Mouse (Mus musculus): ENCODE measurements around the gene Oxt. TPM values are rescaled to one million over a fixed set of nuclear protein-coding genes. Genes with fewer than 3 reads are reported as not detected.

The Oxt gene
- polyA plus RNA-seq, 1 experiment from 2014 or later, result not detected

DNA sequence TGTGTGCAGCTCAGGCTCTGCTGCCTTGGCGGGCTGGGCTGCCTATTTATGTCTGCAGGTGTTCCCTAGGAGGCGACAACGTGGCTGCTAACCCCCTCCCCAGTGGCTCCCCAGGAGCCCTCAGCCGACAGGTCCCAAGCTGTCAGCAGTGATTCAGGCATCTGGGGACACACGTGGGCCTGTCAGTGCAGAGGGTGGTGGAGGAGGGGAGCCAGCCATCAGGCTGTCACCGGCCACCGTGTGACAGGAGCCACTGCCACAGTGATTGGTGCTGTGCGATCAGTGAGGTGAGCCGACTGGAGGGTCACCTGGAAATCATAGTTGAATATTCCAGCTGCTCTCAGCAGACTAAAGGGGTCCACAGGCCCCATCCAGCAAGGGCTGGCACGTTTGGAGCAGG, 6.6 kb downstream of the Oxt start, which contains the start of gene Avp:
Gene Avp (minus strand): TSS at position 3 of the 400 bp plus-strand sequence.
- Histone ChIP-seq H3K4me3 (ENCODE audit: low read depth, low read length) (no peak within 1 kb of the TSS), H3K4me2 (ENCODE audit: low read depth, severe bottlenecking) (no peak within 1 kb of the TSS), H3K9me3 (ENCODE audit: control insufficient read depth, low read length) (no peaks in the 10 kb centered on the region), H3K9ac (ENCODE audit: low read length) (no peak within 1 kb of the TSS), H3K27ac (replicated peaks; ENCODE audit: low read depth, low read length) (no peak within 1 kb of the TSS), H3K27me3 (ENCODE audit: control insufficient read depth, insufficient read depth, low read length) (peaks cover 52% of the 10 kb centered on the region), H3K4me1 (ENCODE audit: control insufficient read depth, insufficient read depth, low read length) (no peaks in the 10 kb centered on the region), H3K36me3 (ENCODE audit: control insufficient read depth, insufficient read depth, low read length) (no peaks in the 10 kb centered on the region)
- ATAC-seq (ENCODE audit: insufficient number of reproducible peaks, low FRiP score, low TSS enrichment, low read depth) (no peak), DNase-seq (ENCODE audit: low spot score) (no peak)
- WGBS, result 33% methylated on average over 10 of the region's 10 CpGs

DNA sequence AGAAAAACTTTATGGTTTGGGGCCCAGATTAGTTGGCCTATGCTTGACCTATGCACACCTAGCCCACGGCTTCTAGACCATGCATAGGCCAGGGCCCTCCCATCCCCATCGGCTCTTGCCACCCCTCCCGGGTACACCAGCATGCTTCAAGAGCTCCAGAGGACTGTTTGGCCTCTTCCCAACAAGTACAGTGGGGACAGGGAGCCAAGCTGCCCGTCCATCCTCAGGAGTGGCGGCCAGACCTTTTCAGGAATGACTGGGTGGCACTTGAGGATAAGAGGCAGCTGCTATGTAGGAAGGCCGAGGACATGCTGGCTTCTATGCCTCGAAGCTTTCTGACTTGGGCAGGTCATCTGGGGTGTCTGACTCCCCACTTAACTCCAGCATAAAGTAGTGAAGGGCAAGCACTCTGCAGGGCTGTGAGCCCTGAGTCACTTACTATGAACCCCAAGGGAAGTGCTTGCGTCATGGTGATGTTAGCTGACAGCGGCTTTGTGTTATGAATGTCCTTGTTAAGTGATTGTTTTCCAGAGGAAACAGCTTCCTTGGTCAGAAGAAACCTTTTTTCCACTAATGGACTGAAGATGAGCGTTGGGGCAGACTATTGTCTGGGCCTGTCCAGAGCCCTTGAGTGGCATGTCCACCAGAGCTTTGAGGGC, 8.1 kb downstream of the Oxt start:
- WGBS, result 82% methylated on average over 10 of the region's 10 CpGs
- Histone ChIP-seq H3K27ac (replicated peaks; ENCODE audit: low read depth, low read length) (no peak overlapping the region), H3K4me1 (ENCODE audit: control insufficient read depth, insufficient read depth, low read length) (no peaks in the 10 kb centered on the region), H3K4me3 (ENCODE audit: low read depth, low read length) (no peak overlapping the region), H3K9me3 (ENCODE audit: control insufficient read depth, low read length) (no peaks in the 10 kb centered on the region), H3K4me2 (ENCODE audit: low read depth, severe bottlenecking) (no peak overlapping the region), H3K27me3 (ENCODE audit: control insufficient read depth, insufficient read depth, low read length) (peaks cover 39% of the 10 kb centered on the region), H3K9ac (ENCODE audit: low read length) (no peak overlapping the region), H3K36me3 (ENCODE audit: control insufficient read depth, insufficient read depth, low read length) (no peaks in the 10 kb centered on the region)
- DNase-seq (ENCODE audit: low spot score), result no peak
- no peak for ATAC-seq (ENCODE audit: insufficient number of reproducible peaks, low FRiP score, low TSS enrichment, low read depth)

GRCm38 (mm10) chr2:130586016-130586415, 10.0 kb downstream of the Oxt start:
- Histone ChIP-seq H3K9ac (ENCODE audit: low read length) (no peak overlapping the region), H3K4me3 (ENCODE audit: low read depth, low read length) (no peak overlapping the region), H3K36me3 (ENCODE audit: control insufficient read depth, insufficient read depth, low read length) (no peaks in the 10 kb centered on the region), H3K4me1 (ENCODE audit: control insufficient read depth, insufficient read depth, low read length) (no peaks in the 10 kb centered on the region), H3K27ac (replicated peaks; ENCODE audit: low read depth, low read length) (no peak overlapping the region), H3K4me2 (ENCODE audit: low read depth, severe bottlenecking) (no peak overlapping the region), H3K9me3 (ENCODE audit: control insufficient read depth, low read length) (no peaks in the 10 kb centered on the region), H3K27me3 (ENCODE audit: control insufficient read depth, insufficient read depth, low read length) (peaks cover 19% of the 10 kb centered on the region)
- no peak for ATAC-seq (ENCODE audit: insufficient number of reproducible peaks, low FRiP score, low TSS enrichment, low read depth)
- WGBS, result 85% methylated on average over 6 of the region's 6 CpGs
- no peak for DNase-seq (ENCODE audit: low spot score)

- Histone ChIP-seq H3K27me3 (ENCODE audit: control insufficient read depth, insufficient read depth, low read length) (no peaks in the 10 kb centered on the region), H3K4me1 (ENCODE audit: control insufficient read depth, insufficient read depth, low read length) (no peaks in the 10 kb centered on the region), H3K9ac (ENCODE audit: low read length) (no peak overlapping the region), H3K36me3 (ENCODE audit: control insufficient read depth, insufficient read depth, low read length) (peaks cover 4% of the 10 kb centered on the region; the same call in 1 of the 2 replicates), H3K9me3 (ENCODE audit: control insufficient read depth, low read length) (no peaks in the 10 kb centered on the region), H3K4me3 (ENCODE audit: low read depth, low read length) (no peak overlapping the region), H3K27ac (replicated peaks; ENCODE audit: low read depth, low read length) (no peak overlapping the region), H3K4me2 (ENCODE audit: low read depth, severe bottlenecking) (no peak overlapping the region)
- ATAC-seq (ENCODE audit: insufficient number of reproducible peaks, low FRiP score, low TSS enrichment, low read depth) (no peak), DNase-seq (ENCODE audit: low spot score) (no peak)
- WGBS, result 77% methylated on average over 2 of the region's 2 CpGs
These were observed 12.4 kb downstream of the Oxt start for GRCm38 (mm10) chr2:130588373-130588772.

DNA sequence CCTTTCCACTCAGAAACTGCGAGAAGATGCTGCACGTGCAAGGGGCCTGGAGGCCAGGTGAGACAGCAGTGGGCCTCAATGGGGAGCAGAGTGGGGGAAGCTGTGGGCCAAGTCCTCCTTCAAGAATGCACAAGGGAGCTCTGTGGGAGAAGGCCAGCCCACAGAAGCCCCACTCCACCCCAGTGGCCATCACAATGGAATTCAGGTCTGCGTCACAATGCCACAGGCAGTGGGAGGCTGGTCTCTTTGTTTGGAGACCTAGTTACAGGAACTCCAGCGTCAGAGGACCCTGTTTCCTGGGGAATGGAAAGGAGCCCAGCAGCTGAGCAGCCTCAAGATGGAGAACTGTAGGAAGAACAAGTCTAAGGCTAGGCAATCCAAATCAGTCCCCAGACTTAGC, 13.2 kb downstream of the Oxt start:
- Histone ChIP-seq H3K27ac (replicated peaks; ENCODE audit: low read depth, low read length) (no peak overlapping the region), H3K4me2 (ENCODE audit: low read depth, severe bottlenecking) (no peak overlapping the region), H3K4me1 (ENCODE audit: control insufficient read depth, insufficient read depth, low read length) (no peaks in the 10 kb centered on the region), H3K4me3 (ENCODE audit: low read depth, low read length) (no peak overlapping the region), H3K9me3 (ENCODE audit: control insufficient read depth, low read length) (no peaks in the 10 kb centered on the region), H3K36me3 (ENCODE audit: control insufficient read depth, insufficient read depth, low read length) (peaks cover 4% of the 10 kb centered on the region; the same call in 1 of the 2 replicates), H3K27me3 (ENCODE audit: control insufficient read depth, insufficient read depth, low read length) (no peaks in the 10 kb centered on the region), H3K9ac (ENCODE audit: low read length) (no peak overlapping the region)
- DNase-seq (ENCODE audit: low spot score) (no peak), ATAC-seq (ENCODE audit: insufficient number of reproducible peaks, low FRiP score, low TSS enrichment, low read depth) (no peak)
- 75% methylated on average over 4 of the region's 4 CpGs for WGBS

- no peak overlapping the region for H3K27ac ChIP-seq (replicated peaks; ENCODE audit: low read depth, low read length)
- H3K4me2 ChIP-seq (ENCODE audit: low read depth, severe bottlenecking), result no peak overlapping the region
- ATAC-seq (ENCODE audit: insufficient number of reproducible peaks, low FRiP score, low TSS enrichment, low read depth), result no peak
- WGBS, result 94% methylated on average over 2 of the region's 2 CpGs
- no peak overlapping the region for H3K9ac ChIP-seq (ENCODE audit: low read length)
- no peak for DNase-seq (ENCODE audit: low spot score)
- H3K36me3 ChIP-seq (ENCODE audit: control insufficient read depth, insufficient read depth, low read length), result peaks cover 4% of the 10 kb centered on the region; the same call in 1 of the 2 replicates
- no peak overlapping the region for H3K4me3 ChIP-seq (ENCODE audit: low read depth, low read length)
- no peaks in the 10 kb centered on the region for H3K27me3 ChIP-seq (ENCODE audit: control insufficient read depth, insufficient read depth, low read length)
- no peaks in the 10 kb centered on the region for H3K9me3 ChIP-seq (ENCODE audit: control insufficient read depth, low read length)
- H3K4me1 ChIP-seq (ENCODE audit: control insufficient read depth, insufficient read depth, low read length), result no peaks in the 10 kb centered on the region
These were observed 13.8 kb downstream of the Oxt start for GRCm38 (mm10) chr2:130589761-130590160.

- no peak overlapping the region for H3K9ac ChIP-seq (ENCODE audit: low read length)
- peaks cover 4% of the 10 kb centered on the region; the same call in 1 of the 2 replicates for H3K36me3 ChIP-seq (ENCODE audit: control insufficient read depth, insufficient read depth, low read length)
- no peaks in the 10 kb centered on the region for H3K27me3 ChIP-seq (ENCODE audit: control insufficient read depth, insufficient read depth, low read length)
- ATAC-seq (ENCODE audit: insufficient number of reproducible peaks, low FRiP score, low TSS enrichment, low read depth) (no peak), DNase-seq (ENCODE audit: low spot score) (no peak)
- H3K4me1 ChIP-seq (ENCODE audit: control insufficient read depth, insufficient read depth, low read length), result no peaks in the 10 kb centered on the region
- 92% methylated on average over 2 of the region's 2 CpGs for WGBS
- no peak overlapping the region for H3K27ac ChIP-seq (replicated peaks; ENCODE audit: low read depth, low read length)
- H3K4me3 ChIP-seq (ENCODE audit: low read depth, low read length), result no peak overlapping the region
- no peaks in the 10 kb centered on the region for H3K9me3 ChIP-seq (ENCODE audit: control insufficient read depth, low read length)
- no peak overlapping the region for H3K4me2 ChIP-seq (ENCODE audit: low read depth, severe bottlenecking)
These were observed 15.0 kb downstream of the Oxt start for GRCm38 (mm10) chr2:130591016-130591415.

GRCm38 (mm10) chr2:130595596-130595995, 19.6 kb downstream of the Oxt start:
- no peaks in the 10 kb centered on the region for H3K4me1 ChIP-seq (ENCODE audit: control insufficient read depth, insufficient read depth, low read length)
- H3K27ac ChIP-seq (replicated peaks; ENCODE audit: low read depth, low read length), result no peak overlapping the region
- H3K27me3 ChIP-seq (ENCODE audit: control insufficient read depth, insufficient read depth, low read length), result no peaks in the 10 kb centered on the region
- peaks cover 10% of the 10 kb centered on the region; the same call in 1 of the 2 replicates for H3K36me3 ChIP-seq (ENCODE audit: control insufficient read depth, insufficient read depth, low read length)
- DNase-seq (ENCODE audit: low spot score), result no peak
- 91% methylated on average over 1 of the region's 1 CpGs for WGBS
- no peak for ATAC-seq (ENCODE audit: insufficient number of reproducible peaks, low FRiP score, low TSS enrichment, low read depth)
- H3K4me3 ChIP-seq (ENCODE audit: low read depth, low read length), result no peak overlapping the region
- no peaks in the 10 kb centered on the region for H3K9me3 ChIP-seq (ENCODE audit: control insufficient read depth, low read length)
- no peak overlapping the region for H3K9ac ChIP-seq (ENCODE audit: low read length)
- H3K4me2 ChIP-seq (ENCODE audit: low read depth, severe bottlenecking), result no peak overlapping the region

DNA sequence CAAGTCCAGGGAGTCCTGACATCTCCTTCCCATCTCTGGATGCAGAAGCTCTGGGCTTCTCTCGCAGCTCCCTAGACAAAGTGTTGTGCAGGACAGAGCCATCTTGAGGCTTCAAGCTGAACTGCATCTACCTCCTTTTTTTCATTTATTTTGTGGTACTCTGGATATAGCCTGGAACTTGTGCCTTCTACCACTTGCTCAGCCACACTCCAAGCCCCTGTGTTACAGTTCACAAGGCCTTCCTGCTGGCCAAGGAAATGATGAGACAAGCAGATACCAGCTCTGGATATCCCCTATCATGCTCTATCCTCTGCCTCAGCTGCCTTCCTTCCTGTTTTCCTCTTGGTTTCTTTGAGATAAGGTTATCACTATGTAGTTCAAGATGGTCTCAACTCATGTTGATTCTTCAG, 21.6 kb downstream of the Oxt start:
- 21% methylated on average over 1 of the region's 1 CpGs for WGBS
- H3K4me2 ChIP-seq (ENCODE audit: low read depth, severe bottlenecking), result no peak overlapping the region
- H3K9me3 ChIP-seq (ENCODE audit: control insufficient read depth, low read length), result no peaks in the 10 kb centered on the region
- H3K9ac ChIP-seq (ENCODE audit: low read length), result no peak overlapping the region
- no peak overlapping the region for H3K27ac ChIP-seq (replicated peaks; ENCODE audit: low read depth, low read length)
- no peak for ATAC-seq (ENCODE audit: insufficient number of reproducible peaks, low FRiP score, low TSS enrichment, low read depth)
- peak; percentile 30 for DNase-seq (ENCODE audit: low spot score)
- peaks cover 8% of the 10 kb centered on the region; the same call in 1 of the 2 replicates for H3K36me3 ChIP-seq (ENCODE audit: control insufficient read depth, insufficient read depth, low read length)
- no peaks in the 10 kb centered on the region for H3K27me3 ChIP-seq (ENCODE audit: control insufficient read depth, insufficient read depth, low read length)
- H3K4me1 ChIP-seq (ENCODE audit: control insufficient read depth, insufficient read depth, low read length), result no peaks in the 10 kb centered on the region
- no peak overlapping the region for H3K4me3 ChIP-seq (ENCODE audit: low read depth, low read length)

All from limb, embryonic 11.5 days (tissue).